Mouse (Mus musculus): ENCODE results near the gene Arl5a.

The Arl5a gene

GRCm38 (mm10) chr2:52371066-52371465 is 53.6 kb downstream of the Arl5a start:
- in situ Hi-C loops (cut with MboI; ENCODE audit: unreplicated experiment in 2 of 2) = no loop called here

GRCm38 (mm10) chr2:52369622-52370021 is 55.1 kb downstream of the Arl5a start:
- in situ Hi-C loops (cut with MboI; ENCODE audit: unreplicated experiment in 2 of 2) = no loop called here

GRCm38 (mm10) chr2:52367665-52368064 is 57.0 kb downstream of the Arl5a start:
- in situ Hi-C loops (cut with MboI; ENCODE audit: unreplicated experiment in 2 of 2) = no loop called here

GRCm38 (mm10) chr2:52367248-52367647 is 57.5 kb downstream of the Arl5a start:
- in situ Hi-C loops (cut with MboI; ENCODE audit: unreplicated experiment in 2 of 2) = no loop called here

- in situ Hi-C loops (cut with MboI; ENCODE audit: unreplicated experiment in 2 of 2) = no loop called here
Measured at GRCm38 (mm10) chr2:52361086-52361485, 63.6 kb downstream of the Arl5a start.

- in situ Hi-C loops (cut with MboI; ENCODE audit: unreplicated experiment in 2 of 2) = no loop called here
Measured at GRCm38 (mm10) chr2:52359722-52360121, 65.0 kb downstream of the Arl5a start.

GRCm38 (mm10) chr2:52358156-52358555 is 66.5 kb downstream of the Arl5a start:
- in situ Hi-C loops (cut with MboI; ENCODE audit: unreplicated experiment in 2 of 2) = no loop called here

GRCm38 (mm10) chr2:52351029-52351428 is 73.7 kb downstream of the Arl5a start:
- in situ Hi-C loops (cut with MboI; ENCODE audit: unreplicated experiment in 2 of 2) = no loop called here
